Mouse (Mus musculus): ENCODE results near the gene Acsf3. TPM values are rescaled to one million over a fixed set of nuclear protein-coding genes. Genes with fewer than 3 reads are reported as not detected.

Gene Acsf3
- polyA plus RNA-seq, 1 experiment from 2014 or later, result 19.3 TPM

GRCm38 (mm10) chr8:122767229-122767628 lies 8.1 kb upstream of the Acsf3 start:
- 44% methylated on average over 9 of the region's 9 CpGs for WGBS
- Histone ChIP-seq H3K27ac (ENCODE audit: low read depth, low read length) (no peak overlapping the region), H3K4me2 (ENCODE audit: low read length) (no peak overlapping the region)

GRCm38 (mm10) chr8:122769251-122770058 lies 5.8 kb upstream of the Acsf3 start:
- Histone ChIP-seq H3K9ac (ENCODE audit: low read depth, low read length) (no peak overlapping the region), H3K4me1 (ENCODE audit: control insufficient read depth, insufficient read depth, low read depth, low read length) (no peaks in the 10 kb centered on the region; the same call in 1 of the 2 replicates), H3K4me2 (ENCODE audit: low read length) (peak overlapping the region; percentile 13; the same call in 1 of the 2 replicates), H3K27ac (ENCODE audit: low read depth, low read length) (no peak overlapping the region), H3K9me3 (ENCODE audit: control insufficient read depth, low read length) (no peaks in the 10 kb centered on the region), H3K27me3 (replicated peaks; ENCODE audit: control insufficient read depth, insufficient read depth, low read length) (no peaks in the 10 kb centered on the region), H3K36me3 (ENCODE audit: control insufficient read depth, insufficient read depth, low read length) (no peaks in the 10 kb centered on the region), H3K4me3 (ENCODE audit: low read length) (no peak overlapping the region)
- ATAC-seq, result peak; percentile 77
- 43% methylated on average over 24 of the region's 24 CpGs for WGBS

More at GRCm38 (mm10) chr8:122767229-122767628, 8.1 kb upstream of the Acsf3 start:
- ATAC-seq, result no peak
- Histone ChIP-seq H3K9ac (ENCODE audit: low read depth, low read length) (no peak overlapping the region), H3K4me1 (ENCODE audit: control insufficient read depth, insufficient read depth, low read depth, low read length) (no peaks in the 10 kb centered on the region; the same call in 1 of the 2 replicates), H3K4me3 (ENCODE audit: low read length) (no peak overlapping the region), H3K36me3 (ENCODE audit: control insufficient read depth, insufficient read depth, low read length) (no peaks in the 10 kb centered on the region), H3K27me3 (replicated peaks; ENCODE audit: control insufficient read depth, insufficient read depth, low read length) (no peaks in the 10 kb centered on the region), H3K9me3 (ENCODE audit: control insufficient read depth, low read length) (no peaks in the 10 kb centered on the region)

- Histone ChIP-seq H3K4me3 (ENCODE audit: low read length) (no peak overlapping the region), H3K9ac (ENCODE audit: low read depth, low read length) (no peak overlapping the region), H3K27me3 (replicated peaks; ENCODE audit: control insufficient read depth, insufficient read depth, low read length) (no peaks in the 10 kb centered on the region), H3K4me1 (ENCODE audit: control insufficient read depth, insufficient read depth, low read depth, low read length) (peaks cover 8% of the 10 kb centered on the region), H3K36me3 (ENCODE audit: control insufficient read depth, insufficient read depth, low read length) (no peaks in the 10 kb centered on the region), H3K4me2 (ENCODE audit: low read length) (no peak overlapping the region), H3K9me3 (ENCODE audit: control insufficient read depth, low read length) (no peaks in the 10 kb centered on the region), H3K27ac (ENCODE audit: low read depth, low read length) (no peak overlapping the region)
- 39% methylated on average over 10 of the region's 10 CpGs for WGBS
- no peak for ATAC-seq
Measured at GRCm38 (mm10) chr8:122772431-122773060, 2.7 kb upstream of the Acsf3 start.

GRCm38 (mm10) chr8:122777701-122778100 lies 2.4 kb downstream of the Acsf3 start:
- no peaks in the 10 kb centered on the region for H3K27me3 ChIP-seq (replicated peaks; ENCODE audit: control insufficient read depth, insufficient read depth, low read length)
- H3K36me3 ChIP-seq (ENCODE audit: control insufficient read depth, insufficient read depth, low read length), result 0 out of 2 replicates have a peak, but pooled peaks cover 9% of the 10 kb centered on the region
- no peaks in the 10 kb centered on the region for H3K9me3 ChIP-seq (ENCODE audit: control insufficient read depth, low read length)
- no peak overlapping the region for H3K27ac ChIP-seq (ENCODE audit: low read depth, low read length)
- WGBS, result 84% methylated on average over 6 of the region's 6 CpGs
- no peak for ATAC-seq
- H3K4me3 ChIP-seq (ENCODE audit: low read length), result no peak overlapping the region
- H3K4me2 ChIP-seq (ENCODE audit: low read length), result no peak overlapping the region
- H3K9ac ChIP-seq (ENCODE audit: low read depth, low read length), result no peak overlapping the region
- H3K4me1 ChIP-seq (ENCODE audit: control insufficient read depth, insufficient read depth, low read depth, low read length), result peaks cover 8% of the 10 kb centered on the region

- ATAC-seq, result no peak
- Histone ChIP-seq H3K27me3 (replicated peaks; ENCODE audit: control insufficient read depth, insufficient read depth, low read length) (no peaks in the 10 kb centered on the region), H3K4me1 (ENCODE audit: control insufficient read depth, insufficient read depth, low read depth, low read length) (peaks cover 8% of the 10 kb centered on the region), H3K27ac (ENCODE audit: low read depth, low read length) (no peak overlapping the region), H3K4me3 (ENCODE audit: low read length) (no peak overlapping the region), H3K9me3 (ENCODE audit: control insufficient read depth, low read length) (no peaks in the 10 kb centered on the region), H3K9ac (ENCODE audit: low read depth, low read length) (no peak overlapping the region), H3K4me2 (ENCODE audit: low read length) (no peak overlapping the region), H3K36me3 (ENCODE audit: control insufficient read depth, insufficient read depth, low read length) (0 out of 2 replicates have a peak, but pooled peaks cover 9% of the 10 kb centered on the region)
- WGBS, result 78% methylated on average over 3 of the region's 3 CpGs
Measured at GRCm38 (mm10) chr8:122778703-122779239, 3.5 kb downstream of the Acsf3 start.

- H3K4me2 ChIP-seq (ENCODE audit: low read length), result no peak overlapping the region
- H3K27me3 ChIP-seq (replicated peaks; ENCODE audit: control insufficient read depth, insufficient read depth, low read length), result no peaks in the 10 kb centered on the region
- peaks cover 8% of the 10 kb centered on the region for H3K4me1 ChIP-seq (ENCODE audit: control insufficient read depth, insufficient read depth, low read depth, low read length)
- H3K36me3 ChIP-seq (ENCODE audit: control insufficient read depth, insufficient read depth, low read length), result 0 out of 2 replicates have a peak, but pooled peaks cover 9% of the 10 kb centered on the region
- ATAC-seq, result no peak
- no peak overlapping the region for H3K27ac ChIP-seq (ENCODE audit: low read depth, low read length)
- no peak overlapping the region for H3K9ac ChIP-seq (ENCODE audit: low read depth, low read length)
- no peaks in the 10 kb centered on the region for H3K9me3 ChIP-seq (ENCODE audit: control insufficient read depth, low read length)
- 83% methylated on average over 9 of the region's 9 CpGs for WGBS
- H3K4me3 ChIP-seq (ENCODE audit: low read length), result no peak overlapping the region
Measured at GRCm38 (mm10) chr8:122779255-122779654, 4.0 kb downstream of the Acsf3 start.

GRCm38 (mm10) chr8:122784756-122785155 lies 9.5 kb downstream of the Acsf3 start:
- Histone ChIP-seq H3K4me3 (ENCODE audit: low read length) (no peak overlapping the region), H3K9me3 (ENCODE audit: control insufficient read depth, low read length) (no peaks in the 10 kb centered on the region), H3K4me2 (ENCODE audit: low read length) (no peak overlapping the region), H3K4me1 (ENCODE audit: control insufficient read depth, insufficient read depth, low read depth, low read length) (no peaks in the 10 kb centered on the region), H3K9ac (ENCODE audit: low read depth, low read length) (no peak overlapping the region), H3K36me3 (ENCODE audit: control insufficient read depth, insufficient read depth, low read length) (peaks cover 16% of the 10 kb centered on the region; the same call in 1 of the 2 replicates), H3K27me3 (replicated peaks; ENCODE audit: control insufficient read depth, insufficient read depth, low read length) (no peaks in the 10 kb centered on the region), H3K27ac (ENCODE audit: low read depth, low read length) (no peak overlapping the region)
- no peak for ATAC-seq
- WGBS, result 67% methylated on average over 1 of the region's 1 CpGs

- Histone ChIP-seq H3K4me2 (ENCODE audit: low read length) (no peak overlapping the region), H3K4me1 (ENCODE audit: control insufficient read depth, insufficient read depth, low read depth, low read length) (peaks cover 12% of the 10 kb centered on the region), H3K9me3 (ENCODE audit: control insufficient read depth, low read length) (no peaks in the 10 kb centered on the region), H3K36me3 (ENCODE audit: control insufficient read depth, insufficient read depth, low read length) (peaks cover 16% of the 10 kb centered on the region), H3K27ac (ENCODE audit: low read depth, low read length) (no peak overlapping the region), H3K27me3 (replicated peaks; ENCODE audit: control insufficient read depth, insufficient read depth, low read length) (no peaks in the 10 kb centered on the region), H3K9ac (ENCODE audit: low read depth, low read length) (no peak overlapping the region), H3K4me3 (ENCODE audit: low read length) (no peak overlapping the region)
- WGBS, result 90% methylated on average over 5 of the region's 5 CpGs
- ATAC-seq, result no peak
Measured at GRCm38 (mm10) chr8:122789796-122790195, 14.5 kb downstream of the Acsf3 start.
